Mouse (Mus musculus): ENCODE measurements around the gene Emc4. TPM values are rescaled to one million over a fixed set of nuclear protein-coding genes. Genes with fewer than 3 reads are reported as not detected.
A peak's percentile ranks its signal among the peaks of the same experiment; 100 is the strongest.

Emc4 gene
- total RNA-seq, 1 experiment from 2014 or later, result 67.7 TPM

DNA sequence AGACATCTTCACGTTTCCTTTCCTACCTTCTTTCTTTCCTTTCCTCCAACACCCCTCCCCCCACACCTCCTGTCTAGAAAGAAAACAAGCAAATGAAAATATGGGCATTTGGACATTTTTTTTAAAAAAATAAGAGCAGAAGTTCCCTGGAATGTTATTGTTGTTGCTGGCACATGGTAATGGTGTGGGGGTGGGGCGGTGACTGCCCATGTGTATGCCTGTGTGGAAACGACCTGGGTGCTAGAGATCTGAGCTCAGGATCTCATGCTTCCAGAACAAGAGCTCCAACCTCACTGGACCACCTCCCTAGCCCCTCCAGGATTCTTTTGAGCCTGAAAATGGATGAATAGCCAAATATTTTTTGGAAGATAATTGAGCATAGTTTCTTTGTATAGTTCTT, 26.7 kb downstream of the Emc4 start:
- ATAC-seq (replicated peaks; ENCODE audit: low read depth, poor library complexity, severe bottlenecking), result no peak

DNA sequence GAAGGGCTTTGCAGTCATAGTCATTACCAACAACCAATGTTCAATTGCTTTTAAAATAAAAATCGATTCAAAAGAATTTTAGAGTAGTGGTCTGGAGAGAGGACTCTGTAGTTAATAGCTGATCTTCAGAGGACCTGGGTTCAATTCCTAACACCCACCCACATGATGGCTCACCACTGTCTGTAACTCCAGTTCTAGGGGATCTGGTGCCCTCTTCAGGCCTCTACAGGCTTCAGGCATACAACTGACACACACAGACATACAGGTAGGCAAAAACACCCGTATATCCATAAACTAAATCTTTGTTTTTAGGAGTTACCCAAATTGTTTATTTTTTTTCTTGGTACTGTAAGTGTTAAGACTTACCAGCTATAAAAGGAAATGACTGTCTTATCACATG, 28.1 kb downstream of the Emc4 start:
- ATAC-seq (replicated peaks; ENCODE audit: low read depth, poor library complexity, severe bottlenecking), result peak; percentile 74

- no peak for ATAC-seq (replicated peaks; ENCODE audit: low read depth, poor library complexity, severe bottlenecking)
These were observed 30.6 kb downstream of the Emc4 start for GRCm38 (mm10) chr2:112337211-112337610.

- ATAC-seq (replicated peaks; ENCODE audit: low read depth, poor library complexity, severe bottlenecking), result no peak
These were observed 35.6 kb downstream of the Emc4 start for GRCm38 (mm10) chr2:112332051-112332898.

DNA sequence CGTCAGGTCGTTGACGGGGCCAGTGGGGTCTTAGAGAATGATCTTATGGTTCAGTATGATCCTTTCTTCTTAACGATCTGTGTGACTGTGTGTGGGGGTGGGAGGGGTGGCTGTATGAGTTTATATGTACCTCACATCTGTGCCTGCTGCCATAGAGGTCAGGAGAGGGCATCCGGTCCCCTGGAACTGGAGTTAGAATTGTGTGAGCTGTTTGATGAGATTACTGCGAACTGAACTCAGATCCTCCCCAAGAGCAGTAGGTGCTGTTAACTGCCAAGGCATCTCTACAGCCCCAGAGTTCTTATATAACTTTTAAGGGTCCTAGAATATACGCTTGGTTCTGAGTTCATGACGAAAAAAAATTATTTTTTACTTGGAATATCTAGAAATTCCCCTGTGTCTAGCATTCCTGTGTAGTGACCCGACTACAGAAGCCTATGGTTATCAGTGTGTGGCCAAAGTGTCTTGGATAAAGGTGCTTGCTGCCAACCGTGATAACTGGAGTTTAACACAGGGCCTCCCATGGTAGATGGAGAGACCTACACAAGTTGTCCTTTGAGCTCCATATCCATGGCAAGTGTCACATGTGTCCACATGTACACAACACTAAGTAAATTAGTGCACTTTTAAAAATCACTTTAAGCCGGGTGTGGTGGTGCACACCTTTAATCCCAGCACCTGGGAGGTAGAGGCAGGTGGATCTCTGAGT, 39.6 kb downstream of the Emc4 start:
- ATAC-seq (replicated peaks; ENCODE audit: low read depth, poor library complexity, severe bottlenecking), result 0 out of 2 replicates have a peak, but pooled peaks have one; percentile 29

DNA sequence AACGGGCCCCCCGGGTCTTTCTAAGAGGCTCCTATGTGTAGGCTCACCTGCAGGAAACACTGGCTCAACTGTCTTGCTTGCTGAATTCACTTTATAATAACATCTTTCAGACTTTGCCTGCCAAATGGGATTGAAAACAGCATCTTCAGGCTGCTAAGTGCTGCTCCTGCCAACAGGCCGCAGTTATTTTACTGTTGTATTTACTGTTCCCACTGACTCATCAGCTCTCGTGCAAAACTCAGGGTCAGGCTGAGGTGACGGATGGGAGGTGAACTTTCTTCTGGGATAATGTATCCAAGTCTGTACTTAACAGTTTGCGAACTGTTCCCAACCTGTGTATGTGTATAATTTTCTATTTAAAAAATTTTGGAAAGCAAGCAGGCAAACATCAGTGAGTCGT, 48.9 kb downstream of the Emc4 start:
- ATAC-seq (replicated peaks; ENCODE audit: low read depth, poor library complexity, severe bottlenecking), result no peak

GRCm38 (mm10) chr2:112318227-112318626, 49.6 kb downstream of the Emc4 start:
- no peak for ATAC-seq (replicated peaks; ENCODE audit: low read depth, poor library complexity, severe bottlenecking)

DNA sequence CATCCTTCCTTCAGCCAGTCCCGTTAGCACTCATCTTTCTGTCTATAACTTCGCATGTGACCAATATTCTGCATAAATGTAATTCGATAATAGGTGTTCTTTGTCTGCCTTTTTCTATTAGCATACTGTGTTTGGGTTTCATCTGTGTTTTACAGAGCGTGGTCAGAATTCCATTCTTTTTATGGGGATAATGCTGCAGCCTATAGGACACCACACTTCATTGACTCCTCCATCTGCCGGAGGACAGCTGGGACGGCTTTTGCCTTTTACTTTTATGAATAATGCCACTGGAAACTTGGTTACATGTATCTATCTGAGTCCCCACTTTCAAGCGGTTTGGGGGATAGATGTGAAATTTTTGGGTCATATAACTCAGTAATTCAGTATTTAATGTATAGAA, 52.2 kb downstream of the Emc4 start:
- ATAC-seq (replicated peaks; ENCODE audit: low read depth, poor library complexity, severe bottlenecking), result no peak

Other genes starting within 250 kb of the Emc4 start
- gene Olfr1316, start 233.1 kb downstream of the Emc4 start, total RNA-seq (2017), result not detected in 2 replicates
- not detected in 2 replicates for gene Olfr1317, start 227.7 kb downstream of the Emc4 start, total RNA-seq (2017)
- not detected in 2 replicates for gene Olfr1318, start 213.8 kb downstream of the Emc4 start, total RNA-seq (2017)
- gene Lpcat4, start 128.6 kb downstream of the Emc4 start, total RNA-seq (2017), result 3.1 and 13.2 TPM in 2 replicates
- not detected in 2 replicates for gene Nutm1, start 108.7 kb downstream of the Emc4 start, total RNA-seq (2017)
- 132 and 136 TPM in 2 replicates for gene Nop10, start 106.1 kb downstream of the Emc4 start, total RNA-seq (2017)
- 68.2 and 85.0 TPM in 2 replicates for gene Slc12a6, start 102.2 kb downstream of the Emc4 start, total RNA-seq (2017)
- gene Gm21985, start 101.7 kb downstream of the Emc4 start, total RNA-seq (2017), result not detected in 2 replicates
- 22.4 and 22.9 TPM in 2 replicates for gene Katnbl1, start 11.2 kb upstream of the Emc4 start, total RNA-seq (2017)
- 8.8 and 13.7 TPM in 2 replicates for gene Emc7, start 87.0 kb upstream of the Emc4 start, total RNA-seq (2017)
- not detected in 2 replicates for gene Chrm5, start 112.7 kb upstream of the Emc4 start, total RNA-seq (2017)
- 31.7 and 35.2 TPM in 2 replicates for gene Aven, start 124.9 kb upstream of the Emc4 start, total RNA-seq (2017)

Measured in common myeloid progenitor, adult 5-6 weeks (primary cell).